Mouse (Mus musculus): ENCODE results near the gene Esx1. TPM values are rescaled to one million over a fixed set of nuclear protein-coding genes. Genes with fewer than 3 reads are reported as not detected.

The Esx1 gene
- polyA plus RNA-seq (2011; ENCODE audit: insufficient read depth, insufficient read length, low read depth, missing spikeins) = 15.6 and 18.6 TPM in 2 replicates

DNA sequence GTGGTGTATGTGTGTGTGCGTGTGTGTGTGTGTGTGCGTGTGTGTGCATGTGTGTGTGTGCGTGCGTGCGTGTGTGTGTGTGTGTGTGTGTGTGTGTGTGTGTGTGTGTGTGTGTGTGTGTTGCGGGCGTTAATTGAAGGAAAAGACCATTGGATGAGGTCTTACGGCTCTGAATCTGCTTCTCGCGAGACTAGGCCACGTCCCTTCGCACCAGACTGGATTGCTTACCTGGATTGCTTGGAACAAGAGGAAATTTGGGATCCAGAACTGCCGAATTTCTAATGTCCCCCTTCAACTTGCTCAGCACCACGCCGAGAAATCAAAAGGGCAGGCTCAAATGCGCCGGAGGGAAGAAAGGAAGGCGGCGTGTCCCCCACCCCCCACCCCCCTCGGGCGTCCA, at the start of gene Esx1:
TSS of gene Esx1 (minus strand) at position 366 of the 400 bp plus-strand sequence.
- TF ChIP-seq POLR2A (IDR thresholded peaks at IDR 0.05; ENCODE audit: insufficient read depth, low read length) = no peak
- TF ChIP-seq CTCF (IDR thresholded peaks at IDR 0.05; ENCODE audit: low read depth, low read length) = no peak
- no peak for TF ChIP-seq EP300 (IDR thresholded peaks at IDR 0.05; ENCODE audit: insufficient read depth, low read depth, low read length)
- Histone ChIP-seq H3K9me3 (replicated peaks; ENCODE audit: control insufficient read depth, insufficient read depth, low read length, poor library complexity, severe bottlenecking) (no peaks in the 10 kb centered on the region), H3K36me3 (ENCODE audit: control insufficient read depth, insufficient read depth, low read length, poor library complexity, severe bottlenecking) (no peaks in the 10 kb centered on the region), H3K27ac (ENCODE audit: insufficient read depth, low read length) (no peak within 1 kb of the TSS), H3K27me3 (ENCODE audit: control insufficient read depth, insufficient read depth, low read length, poor library complexity, severe bottlenecking) (peaks cover 12% of the 10 kb centered on the region; the same call in 1 of the 2 replicates), H3K4me1 (ENCODE audit: control insufficient read depth, insufficient read depth, low read length) (no peaks in the 10 kb centered on the region), H3K9ac (ENCODE audit: low read depth, poor library complexity, severe bottlenecking) (peak within 1 kb of the TSS; percentile 56; the same call in 1 of the 2 replicates), H3K4me3 (ENCODE audit: low read depth, low read length) (peak within 1 kb of the TSS; percentile 30; the same call in 1 of the 2 replicates)

DNA sequence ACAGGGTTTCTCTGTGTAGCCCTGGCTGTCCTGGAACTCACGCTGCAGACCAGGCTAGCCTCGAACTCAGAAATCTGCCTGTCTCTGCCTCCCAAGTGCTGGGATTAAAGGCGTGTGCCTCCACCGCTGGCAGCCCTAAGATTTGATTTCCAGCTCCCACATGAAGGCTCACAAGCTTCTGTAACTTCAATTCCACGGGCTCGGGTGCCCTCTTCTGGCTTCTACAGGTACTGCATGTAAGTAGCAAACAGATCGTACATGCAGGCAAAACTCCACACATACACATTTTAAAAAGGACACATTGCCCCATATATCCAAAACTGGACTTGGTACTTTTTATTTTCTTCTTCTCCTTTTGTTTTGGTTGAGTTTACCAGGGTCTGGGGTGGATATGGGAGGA, 48.1 kb upstream of the Esx1 start:
- H3K27me3 ChIP-seq (ENCODE audit: control insufficient read depth, insufficient read depth, low read length, poor library complexity, severe bottlenecking) = no peaks in the 10 kb centered on the region
- no peaks in the 10 kb centered on the region for H3K4me1 ChIP-seq (ENCODE audit: control insufficient read depth, insufficient read depth, low read length)
- no peak overlapping the region for H3K4me3 ChIP-seq (ENCODE audit: low read depth, low read length)
- H3K9ac ChIP-seq (ENCODE audit: low read depth, poor library complexity, severe bottlenecking) = no peak overlapping the region
- no peak overlapping the region for H3K27ac ChIP-seq (ENCODE audit: insufficient read depth, low read length)
- peak; percentile 23 for TF ChIP-seq CTCF (IDR thresholded peaks at IDR 0.05; ENCODE audit: low read depth, low read length)
- TF ChIP-seq POLR2A (IDR thresholded peaks at IDR 0.05; ENCODE audit: insufficient read depth, low read length) = no peak
- H3K36me3 ChIP-seq (ENCODE audit: control insufficient read depth, insufficient read depth, low read length, poor library complexity, severe bottlenecking) = no peaks in the 10 kb centered on the region
- no peaks in the 10 kb centered on the region for H3K9me3 ChIP-seq (replicated peaks; ENCODE audit: control insufficient read depth, insufficient read depth, low read length, poor library complexity, severe bottlenecking)

DNA sequence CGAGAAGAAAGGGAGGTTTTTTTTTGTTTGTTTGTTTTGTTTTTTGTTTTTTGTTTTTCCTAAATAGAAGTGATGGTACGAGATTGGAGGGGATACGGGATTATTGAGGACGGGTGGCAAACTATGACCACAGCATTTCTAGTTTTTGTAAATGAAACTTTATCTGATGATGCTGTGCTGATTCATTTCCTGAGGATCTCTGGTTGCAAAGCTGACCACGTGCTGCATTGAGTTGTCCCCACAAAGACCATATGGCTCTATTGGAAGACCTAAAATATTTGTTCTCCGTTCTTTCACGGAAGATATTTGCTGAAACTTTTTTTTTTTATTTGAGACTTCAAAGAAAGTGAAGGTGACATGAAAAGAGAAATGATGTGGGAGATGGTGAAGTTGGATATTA, 45.8 kb upstream of the Esx1 start:
- no peaks in the 10 kb centered on the region for H3K27me3 ChIP-seq (ENCODE audit: control insufficient read depth, insufficient read depth, low read length, poor library complexity, severe bottlenecking)
- H3K4me1 ChIP-seq (ENCODE audit: control insufficient read depth, insufficient read depth, low read length) = no peaks in the 10 kb centered on the region
- H3K27ac ChIP-seq (ENCODE audit: insufficient read depth, low read length) = no peak overlapping the region
- H3K9me3 ChIP-seq (replicated peaks; ENCODE audit: control insufficient read depth, insufficient read depth, low read length, poor library complexity, severe bottlenecking) = no peaks in the 10 kb centered on the region
- no peak for TF ChIP-seq CTCF (IDR thresholded peaks at IDR 0.05; ENCODE audit: low read depth, low read length)
- TF ChIP-seq EP300 (IDR thresholded peaks at IDR 0.05; ENCODE audit: insufficient read depth, low read depth, low read length) = no peak
- no peak for TF ChIP-seq POLR2A (IDR thresholded peaks at IDR 0.05; ENCODE audit: insufficient read depth, low read length)
- no peak overlapping the region for H3K9ac ChIP-seq (ENCODE audit: low read depth, poor library complexity, severe bottlenecking)
- no peaks in the 10 kb centered on the region for H3K36me3 ChIP-seq (ENCODE audit: control insufficient read depth, insufficient read depth, low read length, poor library complexity, severe bottlenecking)
- no peak overlapping the region for H3K4me3 ChIP-seq (ENCODE audit: low read depth, low read length)

DNA sequence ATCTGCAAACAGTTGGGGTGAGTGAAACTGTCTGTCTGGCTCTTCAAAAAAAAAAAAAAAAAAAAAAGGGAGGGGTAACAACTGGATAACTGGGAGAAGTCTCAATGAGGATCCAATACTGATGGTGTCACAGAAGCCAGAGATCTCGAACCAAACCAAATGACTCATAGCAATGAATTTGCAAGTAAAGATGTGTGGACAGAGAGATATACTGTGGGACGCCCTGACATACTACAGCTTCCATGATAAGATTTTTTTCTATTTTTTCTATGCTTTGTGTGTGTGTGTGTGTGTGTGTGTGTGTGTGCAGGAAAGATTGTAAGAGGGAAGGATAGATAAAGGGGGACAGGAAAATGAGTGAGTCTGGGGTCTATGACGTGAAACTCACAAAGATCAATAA, 43.7 kb upstream of the Esx1 start:
- Histone ChIP-seq H3K4me3 (ENCODE audit: low read depth, low read length) (no peak overlapping the region), H3K36me3 (ENCODE audit: control insufficient read depth, insufficient read depth, low read length, poor library complexity, severe bottlenecking) (no peaks in the 10 kb centered on the region), H3K9me3 (replicated peaks; ENCODE audit: control insufficient read depth, insufficient read depth, low read length, poor library complexity, severe bottlenecking) (no peaks in the 10 kb centered on the region), H3K27me3 (ENCODE audit: control insufficient read depth, insufficient read depth, low read length, poor library complexity, severe bottlenecking) (no peaks in the 10 kb centered on the region), H3K4me1 (ENCODE audit: control insufficient read depth, insufficient read depth, low read length) (no peaks in the 10 kb centered on the region), H3K9ac (ENCODE audit: low read depth, poor library complexity, severe bottlenecking) (no peak overlapping the region), H3K27ac (ENCODE audit: insufficient read depth, low read length) (no peak overlapping the region)
- TF ChIP-seq EP300 (IDR thresholded peaks at IDR 0.05; ENCODE audit: insufficient read depth, low read depth, low read length) (no peak), POLR2A (IDR thresholded peaks at IDR 0.05; ENCODE audit: insufficient read depth, low read length) (no peak), CTCF (IDR thresholded peaks at IDR 0.05; ENCODE audit: low read depth, low read length) (no peak)

DNA sequence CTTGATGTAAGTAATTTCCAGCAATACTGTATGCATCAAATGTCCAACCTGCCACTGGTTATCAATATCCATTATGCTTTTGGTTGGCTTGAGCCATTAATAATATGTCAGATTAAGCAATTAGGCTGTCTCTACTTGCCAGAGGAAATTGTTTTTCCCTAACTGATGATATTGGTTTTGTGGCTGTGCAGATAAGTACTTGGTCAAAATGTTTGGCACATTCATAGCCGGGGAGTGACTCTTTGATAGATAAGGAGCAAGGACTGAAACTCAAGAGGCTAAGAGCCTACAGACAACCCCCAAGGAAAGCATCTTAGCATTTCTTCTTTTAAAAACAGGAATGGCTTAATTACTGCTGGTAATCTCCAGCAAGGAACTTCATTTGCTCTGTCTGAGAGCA, 40.8 kb upstream of the Esx1 start:
- H3K36me3 ChIP-seq (ENCODE audit: control insufficient read depth, insufficient read depth, low read length, poor library complexity, severe bottlenecking) = no peaks in the 10 kb centered on the region
- no peaks in the 10 kb centered on the region for H3K4me1 ChIP-seq (ENCODE audit: control insufficient read depth, insufficient read depth, low read length)
- no peaks in the 10 kb centered on the region for H3K9me3 ChIP-seq (replicated peaks; ENCODE audit: control insufficient read depth, insufficient read depth, low read length, poor library complexity, severe bottlenecking)
- TF ChIP-seq CTCF (IDR thresholded peaks at IDR 0.05; ENCODE audit: low read depth, low read length) = no peak
- TF ChIP-seq POLR2A (IDR thresholded peaks at IDR 0.05; ENCODE audit: insufficient read depth, low read length) = no peak
- TF ChIP-seq EP300 (IDR thresholded peaks at IDR 0.05; ENCODE audit: insufficient read depth, low read depth, low read length) = no peak
- H3K27ac ChIP-seq (ENCODE audit: insufficient read depth, low read length) = no peak overlapping the region
- H3K4me3 ChIP-seq (ENCODE audit: low read depth, low read length) = no peak overlapping the region
- H3K9ac ChIP-seq (ENCODE audit: low read depth, poor library complexity, severe bottlenecking) = no peak overlapping the region
- no peaks in the 10 kb centered on the region for H3K27me3 ChIP-seq (ENCODE audit: control insufficient read depth, insufficient read depth, low read length, poor library complexity, severe bottlenecking)

DNA sequence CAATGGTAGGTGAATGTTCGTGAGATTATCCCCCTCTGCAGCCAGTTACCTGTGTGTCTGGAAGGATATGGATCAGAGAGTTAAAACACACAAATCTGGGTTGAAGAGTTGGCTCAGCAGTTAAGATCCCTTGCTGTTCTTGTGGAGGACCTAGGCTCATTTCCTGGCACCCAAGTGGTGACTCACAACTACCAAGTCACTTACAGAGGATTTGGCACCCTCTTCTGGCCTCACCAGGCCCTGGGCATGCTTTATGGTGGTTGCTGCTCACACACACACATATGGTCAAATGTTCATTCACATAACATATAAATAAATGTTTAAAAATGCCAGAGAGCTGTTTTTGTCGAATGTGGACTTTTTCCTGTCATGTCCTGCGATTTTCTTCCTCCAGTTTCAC, 39.1 kb upstream of the Esx1 start:
- Histone ChIP-seq H3K9me3 (replicated peaks; ENCODE audit: control insufficient read depth, insufficient read depth, low read length, poor library complexity, severe bottlenecking) (no peaks in the 10 kb centered on the region), H3K27me3 (ENCODE audit: control insufficient read depth, insufficient read depth, low read length, poor library complexity, severe bottlenecking) (no peaks in the 10 kb centered on the region), H3K27ac (ENCODE audit: insufficient read depth, low read length) (no peak overlapping the region), H3K4me3 (ENCODE audit: low read depth, low read length) (no peak overlapping the region), H3K9ac (ENCODE audit: low read depth, poor library complexity, severe bottlenecking) (no peak overlapping the region), H3K4me1 (ENCODE audit: control insufficient read depth, insufficient read depth, low read length) (no peaks in the 10 kb centered on the region), H3K36me3 (ENCODE audit: control insufficient read depth, insufficient read depth, low read length, poor library complexity, severe bottlenecking) (no peaks in the 10 kb centered on the region)
- TF ChIP-seq CTCF (IDR thresholded peaks at IDR 0.05; ENCODE audit: low read depth, low read length) = no peak
- TF ChIP-seq POLR2A (IDR thresholded peaks at IDR 0.05; ENCODE audit: insufficient read depth, low read length) = no peak
- TF ChIP-seq EP300 (IDR thresholded peaks at IDR 0.05; ENCODE audit: insufficient read depth, low read depth, low read length) = no peak

Data from ES-Bruce4 (cell line).